Mouse (Mus musculus) lung, postnatal 14 days (tissue): ENCODE data around the gene Hnrnpul1.

Experiments
- DNase-seq: peaks from one replicate; pipeline ENCODE4 v3.0.0; 2021

Gene Hnrnpul1

GRCm38 (mm10) chr7:25718788-25719417 is 35.7 kb downstream of the Hnrnpul1 start, which contains the start of gene Ccdc97:
Ccdc97 (minus strand) TSS chr7:25719088.
- DNase-seq = peak; percentile 94

- DNase-seq = no peak
Observed at GRCm38 (mm10) chr7:25717478-25717877, 37.1 kb downstream of the Hnrnpul1 start.

- DNase-seq = no peak
Observed at GRCm38 (mm10) chr7:25715731-25716271, 38.8 kb downstream of the Hnrnpul1 start.

GRCm38 (mm10) chr7:25714581-25714980 is 40.0 kb downstream of the Hnrnpul1 start:
- no peak for DNase-seq

DNA sequence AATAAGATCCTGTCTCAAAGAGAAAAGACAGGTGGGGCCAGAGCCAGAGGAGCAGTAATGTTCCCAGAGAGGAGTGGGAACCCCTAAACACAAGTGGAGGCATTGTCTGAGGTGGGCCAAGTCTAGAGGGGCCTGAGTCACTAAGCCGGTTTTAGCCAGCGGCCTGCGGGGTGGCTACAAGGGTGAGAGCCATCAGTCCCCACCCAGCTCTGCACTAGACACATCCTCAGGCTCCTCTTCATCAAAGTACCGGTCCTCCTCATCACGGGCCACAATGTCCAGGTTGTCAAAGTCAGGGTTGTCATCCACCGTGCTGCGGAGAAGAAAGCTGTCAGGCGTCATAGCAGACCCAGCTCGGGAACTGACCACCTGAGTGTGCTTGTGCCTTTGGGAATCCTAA is 41.8 kb downstream of the Hnrnpul1 start:
- no peak for DNase-seq

DNA sequence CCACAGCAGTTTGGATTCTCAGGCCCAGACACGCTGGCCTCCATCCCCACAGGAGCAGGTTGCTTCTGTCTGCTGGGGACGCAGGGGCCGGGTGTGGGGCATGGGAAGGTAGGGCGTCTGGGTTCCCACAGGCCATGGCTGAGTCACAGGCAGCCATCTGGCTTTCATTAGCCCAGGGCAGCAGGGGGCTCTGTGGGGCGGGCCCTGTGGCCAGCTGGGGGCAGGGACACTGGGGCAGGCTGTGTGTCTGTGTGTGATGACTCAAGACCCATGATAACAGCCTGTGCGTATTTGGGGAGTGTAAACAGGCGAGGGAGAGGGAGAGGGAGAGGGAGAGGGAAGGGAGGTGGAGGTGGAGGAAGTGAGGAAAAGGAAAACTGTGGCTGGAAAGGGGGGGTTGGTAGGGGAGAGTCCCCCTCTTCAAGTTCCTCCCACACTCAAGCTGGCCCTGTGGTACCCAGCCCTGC is 42.8 kb downstream of the Hnrnpul1 start:
- no peak for DNase-seq

- no peak for DNase-seq
Observed at GRCm38 (mm10) chr7:25711165-25711564, 43.4 kb downstream of the Hnrnpul1 start.

DNA sequence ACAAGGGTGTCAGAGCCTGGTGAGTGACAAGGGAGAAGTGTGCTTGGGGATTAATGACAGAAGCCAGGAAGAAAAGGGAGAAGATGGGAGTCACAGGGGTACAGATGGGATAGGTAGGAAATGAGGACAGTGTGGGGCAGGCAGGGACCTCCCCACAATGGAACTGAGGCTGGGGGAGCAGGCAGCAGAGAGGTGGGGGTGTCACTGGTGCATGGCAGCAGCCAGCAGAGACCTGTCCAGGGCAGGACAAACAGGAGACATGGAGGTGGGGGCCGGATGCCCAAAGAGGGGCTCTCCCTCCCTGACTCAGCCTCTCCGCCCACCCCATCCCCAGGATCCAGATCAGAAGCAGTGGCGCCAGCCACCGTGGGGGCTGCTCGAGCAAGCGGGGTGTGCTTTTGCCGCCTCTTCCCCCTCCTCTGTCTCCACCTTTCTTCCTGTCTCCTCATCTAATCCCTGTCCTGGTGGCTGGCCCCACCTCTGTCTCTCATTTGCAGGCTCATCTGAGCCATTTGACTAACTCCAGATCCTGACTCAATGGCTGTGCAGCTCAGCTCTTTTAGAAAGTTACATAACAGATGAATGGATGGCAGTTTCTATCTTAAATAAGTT is 43.9 kb downstream of the Hnrnpul1 start:
- DNase-seq = peak; percentile 25

GRCm38 (mm10) chr7:25709961-25710360 is 44.6 kb downstream of the Hnrnpul1 start:
- peak; percentile 54 for DNase-seq

DNA sequence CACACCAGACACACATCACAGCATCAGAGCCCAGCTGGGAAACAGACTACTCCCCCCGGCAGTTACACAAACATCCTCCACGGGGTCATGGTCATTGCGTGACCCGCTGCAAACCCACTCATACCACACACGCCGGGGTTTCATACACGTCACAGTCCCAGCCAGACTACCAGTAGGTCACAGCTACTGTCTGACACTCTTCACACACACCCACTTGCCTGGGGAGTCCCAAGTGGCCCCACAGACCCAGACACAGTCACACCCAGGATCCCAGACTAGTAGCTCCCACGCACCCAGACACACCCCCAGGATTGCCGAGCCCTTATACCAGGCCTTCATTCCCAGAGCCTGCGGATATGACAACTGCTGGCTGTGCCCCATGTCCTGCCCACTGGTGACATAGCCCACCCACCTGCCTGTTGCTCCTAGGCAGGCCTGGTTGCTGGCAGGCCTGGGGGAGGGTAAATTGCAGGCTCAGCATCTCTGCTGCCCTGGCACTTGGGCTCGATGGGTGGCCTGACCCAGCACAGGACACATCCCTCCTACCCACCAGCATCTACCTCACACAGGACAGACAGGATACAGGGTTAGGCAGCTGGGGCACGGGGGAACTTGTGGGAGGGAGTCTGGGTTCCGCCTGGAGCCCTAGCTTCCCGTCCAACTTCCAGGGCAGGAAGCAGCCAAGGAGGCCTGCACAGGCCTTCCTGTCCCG is 46.8 kb downstream of the Hnrnpul1 start:
- DNase-seq = peak; percentile 57

DNA sequence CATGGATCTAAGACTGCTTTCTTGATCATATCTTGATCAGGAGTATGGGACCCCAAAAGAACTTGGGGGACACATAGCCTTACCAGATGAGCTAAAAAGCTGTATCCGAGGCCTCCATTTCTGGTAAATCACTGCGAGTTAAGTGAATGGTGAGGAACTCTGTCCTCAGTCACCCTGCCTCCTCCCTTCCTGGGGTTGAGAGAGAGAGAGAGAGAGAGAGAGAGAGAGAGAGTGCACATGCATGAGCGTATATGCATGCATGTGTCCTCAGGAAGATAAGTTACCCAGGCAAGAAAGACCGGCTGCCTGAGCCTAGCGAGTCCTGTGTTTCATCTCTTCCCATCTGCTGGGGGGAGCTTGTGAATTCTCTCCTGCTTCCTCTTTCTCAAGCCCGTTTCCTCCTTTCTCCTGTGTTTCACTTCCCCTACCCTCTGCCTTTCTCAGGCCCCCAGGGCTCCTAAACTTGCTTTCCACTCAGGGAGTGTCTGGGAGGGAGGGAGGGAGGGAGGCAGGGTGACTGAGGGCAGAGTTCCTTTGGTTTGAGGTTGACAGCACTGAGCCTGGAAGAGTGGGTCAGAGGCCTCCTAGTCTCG is 47.9 kb downstream of the Hnrnpul1 start:
- DNase-seq = no peak

- DNase-seq = peak; percentile 53
Observed at GRCm38 (mm10) chr7:25705801-25706251, 48.7 kb downstream of the Hnrnpul1 start.

- DNase-seq = no peak
Observed at GRCm38 (mm10) chr7:25704716-25705364, 49.7 kb downstream of the Hnrnpul1 start.

DNA sequence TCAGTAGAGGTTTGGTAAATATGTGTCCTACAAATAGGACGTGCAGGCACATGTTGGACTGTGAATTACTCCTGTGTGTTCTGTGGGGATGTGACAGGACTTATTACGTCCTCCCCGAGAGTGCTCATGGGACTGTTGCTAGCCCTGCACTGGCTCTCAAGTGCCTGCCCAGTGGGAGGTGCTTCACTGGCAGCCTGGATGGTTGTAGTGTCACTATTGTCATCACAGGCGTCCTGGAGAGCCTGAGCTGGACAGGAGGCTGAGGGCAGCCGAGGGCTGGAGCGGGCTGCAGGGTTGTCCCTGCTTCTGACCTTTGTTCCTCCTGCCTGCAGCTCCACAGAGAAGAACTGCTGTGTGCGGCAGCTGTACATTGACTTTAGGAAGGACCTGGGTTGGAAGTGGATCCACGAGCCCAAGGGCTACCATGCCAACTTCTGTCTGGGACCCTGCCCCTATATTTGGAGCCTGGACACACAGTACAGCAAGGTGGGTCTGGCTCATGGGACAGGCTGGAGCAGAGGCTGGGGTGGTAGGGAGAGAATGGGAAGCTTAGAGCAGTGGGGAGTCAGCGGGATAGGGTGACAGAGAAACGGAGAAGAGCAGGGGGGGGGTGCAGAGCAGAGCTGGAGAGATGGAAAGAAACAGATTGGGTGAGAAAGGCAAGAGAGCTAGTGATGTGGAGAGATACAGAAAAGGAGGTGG is 50.6 kb downstream of the Hnrnpul1 start:
- DNase-seq = no peak

GRCm38 (mm10) chr7:25702350-25702749 is 52.2 kb downstream of the Hnrnpul1 start:
- DNase-seq = no peak

DNA sequence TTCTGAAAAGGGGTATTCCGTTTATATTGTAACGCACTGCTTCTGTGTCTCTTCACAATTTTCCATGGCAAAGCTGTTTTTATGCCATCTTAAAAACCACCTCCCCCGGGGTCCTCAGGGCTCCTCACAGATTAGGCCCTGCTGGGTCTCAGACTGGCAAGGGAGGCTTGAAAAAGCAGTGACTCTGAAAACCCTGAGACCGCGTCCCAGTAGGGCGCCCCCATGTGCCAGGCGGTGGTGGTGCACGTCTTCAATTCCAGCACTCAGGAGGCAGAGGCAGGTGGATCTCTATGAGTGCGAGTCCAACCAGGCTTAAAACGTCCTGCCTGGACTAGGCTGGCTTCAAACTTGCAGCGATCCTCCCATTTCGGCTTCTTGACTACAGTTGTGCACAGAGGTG is 53.8 kb downstream of the Hnrnpul1 start:
- no peak for DNase-seq

DNA sequence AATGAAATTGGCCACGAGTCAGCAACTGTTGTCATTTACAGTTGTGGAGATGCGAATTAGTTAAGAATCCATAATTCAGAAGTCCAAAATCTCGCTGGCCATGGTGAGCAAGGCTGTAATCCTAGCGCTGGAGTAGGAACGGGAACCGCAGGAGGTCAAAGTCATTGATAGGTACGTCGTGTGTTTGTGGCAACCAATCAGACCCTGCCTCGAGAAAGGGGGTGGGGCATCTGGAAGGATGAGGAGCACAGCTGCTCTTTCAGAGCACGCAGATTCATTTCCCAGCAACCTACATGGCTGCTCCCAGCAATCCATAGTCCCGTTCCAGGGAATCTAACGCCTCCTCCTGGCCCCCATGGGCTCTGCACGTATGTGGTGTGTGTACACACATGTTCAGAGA is 54.7 kb downstream of the Hnrnpul1 start:
- no peak for DNase-seq

DNA sequence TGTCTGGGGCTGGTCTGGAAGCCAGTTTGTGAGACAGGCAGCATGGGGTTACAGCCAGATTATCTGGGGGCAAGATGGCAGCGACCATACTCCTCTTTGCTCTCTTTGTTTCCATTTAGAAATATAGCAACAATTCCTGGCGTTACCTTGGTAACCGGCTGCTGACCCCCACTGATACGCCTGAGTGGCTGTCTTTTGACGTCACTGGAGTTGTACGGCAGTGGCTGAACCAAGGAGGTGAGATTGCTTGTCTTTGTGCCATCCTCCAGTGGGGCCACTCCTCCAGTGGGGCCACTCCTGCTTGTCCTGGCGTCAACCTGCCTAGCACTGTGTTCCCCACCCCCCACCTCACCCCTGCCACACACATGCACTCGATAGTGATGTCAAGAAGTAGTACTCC is 60.5 kb downstream of the Hnrnpul1 start:
- DNase-seq = no peak

DNA sequence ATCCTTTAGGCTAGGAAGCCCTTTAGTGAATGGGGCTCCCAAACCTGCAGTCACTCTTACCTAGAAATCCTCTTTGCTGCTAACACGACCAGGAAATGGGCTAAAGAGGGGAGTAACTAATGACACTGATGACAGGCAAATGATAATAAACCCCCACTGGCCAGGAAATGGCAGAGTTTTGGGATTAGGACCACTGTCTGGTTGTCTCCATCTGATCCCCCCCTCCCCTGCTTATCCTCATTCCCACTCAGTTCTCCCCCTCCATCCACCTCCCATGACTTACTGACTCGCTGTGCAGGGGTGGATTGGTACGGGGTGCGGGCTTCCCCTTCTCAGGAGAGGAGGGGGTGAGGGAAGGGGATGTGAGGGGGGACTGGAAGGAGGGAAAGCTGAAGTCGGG is 64.5 kb downstream of the Hnrnpul1 start:
- DNase-seq = no peak

DNA sequence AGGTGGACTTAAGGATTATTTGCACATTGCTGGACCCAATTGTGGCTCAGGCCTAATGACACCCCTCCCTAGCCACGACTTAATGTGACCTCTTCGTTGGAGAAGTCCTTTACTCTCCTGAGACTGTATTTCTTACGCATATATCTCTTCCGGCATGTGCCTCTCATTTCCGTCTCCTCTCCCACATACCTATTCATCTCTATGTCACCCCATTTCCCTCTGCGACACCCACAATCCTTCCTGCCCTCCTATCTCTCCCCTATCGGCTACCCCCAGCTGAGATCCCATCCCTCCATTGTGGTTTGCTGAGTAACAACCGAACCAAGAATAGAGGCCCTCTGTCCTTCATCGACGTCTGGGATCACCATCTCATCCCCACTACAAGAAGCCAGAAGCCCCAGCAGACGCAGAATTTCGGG is 64.9 kb downstream of the Hnrnpul1 start:
- DNase-seq = no peak

- peak; percentile 82 for DNase-seq
Observed at GRCm38 (mm10) chr7:25688810-25689586, 65.6 kb downstream of the Hnrnpul1 start.
